Mouse (Mus musculus) forebrain, embryonic 10.5 days (tissue): ENCODE results near the gene Spint5. TPM values are rescaled to one million over a fixed set of nuclear protein-coding genes. Genes with fewer than 3 reads are reported as not detected.
A peak's percentile ranks its signal among the peaks of the same experiment; 100 is the strongest.

Source experiments
- DNase-seq: peaks from one replicate; pipeline ENCODE4 v3.0.0-alpha.2; 2017; ENCODE audit warnings: low spot score; ENCODE audit errors: extremely low spot score
- H3K27ac ChIP-seq: fragments of 300-500 bp; sonication (generic); 2 replicates; pipeline ENCODE4 v1.5.1; 2016; ENCODE audit warnings: mild to moderate bottlenecking
- H3K27me3 ChIP-seq: fragments of 300-500 bp; sonication (generic); 2 replicates; pipeline ENCODE4 v1.6.1; 2016; ENCODE audit warnings: mild to moderate bottlenecking; ENCODE audit not compliant: poor library complexity, severe bottlenecking
- H3K36me3 ChIP-seq: fragments of 300-500 bp; sonication (generic); replicated peaks from 2 replicates; pipeline ENCODE4 v1.6.1; 2016; ENCODE audit warnings: mild to moderate bottlenecking, moderate library complexity
- H3K4me1 ChIP-seq: fragments of 300-500 bp; sonication (generic); 2 replicates; pipeline ENCODE4 v1.6.1; 2016
- H3K4me3 ChIP-seq: fragments of 300-500 bp; sonication (generic); 2 replicates; pipeline ENCODE4 v1.5.1; 2016; ENCODE audit warnings: mild to moderate bottlenecking, moderate library complexity
- H3K9me3 ChIP-seq: fragments of 300-500 bp; sonication (generic); 2 replicates; pipeline ENCODE4 v1.6.1; 2016; ENCODE audit warnings: mild to moderate bottlenecking, moderate library complexity
- WGBS: fragments of 180-500 bp; shearing (Covaris S2); methylation state at CpG from one replicate; pipeline ENCODE4 v1.1.7; 2016; 5-methylcytosine and 5-hydroxymethylcytosine counted together
- polyA plus RNA-seq: library from polyadenylated mRNA; unstranded; fragments of >200 nt; fragmentation: Nextera tagmentation; extraction: Ambion mirVana; gene quantifications from 2 replicates; pipeline ENCODE4 v1.2.1, GENCODE M21; 2016

Gene Spint5
- polyA plus RNA-seq: not detected in 2 replicates

DNA sequence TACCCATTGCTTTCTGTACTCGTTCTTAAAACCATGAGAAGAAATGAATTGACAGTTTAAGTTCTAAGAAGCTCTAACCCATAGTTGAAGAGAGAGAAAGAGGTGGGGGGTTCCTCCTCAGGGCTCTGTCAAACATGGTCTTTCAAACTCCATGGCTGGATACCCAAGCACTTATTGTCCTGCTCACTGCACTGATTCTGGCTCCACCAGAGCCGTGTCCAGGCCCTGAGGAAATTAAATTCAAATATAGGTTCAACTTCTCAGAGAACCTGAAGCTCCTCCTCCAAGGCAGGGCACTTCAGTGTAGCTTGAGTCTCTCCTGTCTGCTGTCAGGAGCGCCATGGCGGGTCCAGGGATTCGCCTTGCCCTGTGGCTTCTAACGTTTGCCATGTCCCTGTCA lies at the start of gene Spint5:
Gene Spint5, plus strand, starts transcription at position 301 of the 400 bp plus-strand sequence.
- 77% methylated on average over 6 of the region's 6 CpGs for WGBS
- DNase-seq: no peak
- Histone ChIP-seq H3K4me3 (no peak within 1 kb of the TSS), H3K9me3 (no peaks in the 10 kb centered on the region), H3K27ac (no peak within 1 kb of the TSS), H3K36me3 (no peaks in the 10 kb centered on the region), H3K4me1 (no peaks in the 10 kb centered on the region), H3K27me3 (no peaks in the 10 kb centered on the region)

DNA sequence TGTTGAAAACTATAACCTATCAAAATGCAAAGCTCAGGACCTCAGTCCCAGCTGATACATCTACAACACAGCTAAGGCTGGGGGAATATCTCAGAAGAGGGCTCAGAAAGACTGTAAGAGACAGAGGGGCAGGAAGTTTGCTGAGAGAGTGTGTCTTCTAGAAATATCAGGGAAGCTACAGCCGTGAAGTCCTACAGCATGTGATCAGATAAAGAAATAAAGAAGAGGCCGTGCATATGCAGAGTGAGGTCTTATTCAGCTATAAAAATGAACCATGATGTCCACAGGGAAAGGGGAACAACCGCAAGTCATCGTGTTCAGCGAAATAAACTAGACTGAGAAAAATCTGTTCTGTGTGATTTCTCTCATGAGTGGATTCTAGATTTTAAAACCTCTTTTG lies 44.8 kb upstream of the Spint5 start:
- no peaks in the 10 kb centered on the region for H3K36me3 ChIP-seq

DNA sequence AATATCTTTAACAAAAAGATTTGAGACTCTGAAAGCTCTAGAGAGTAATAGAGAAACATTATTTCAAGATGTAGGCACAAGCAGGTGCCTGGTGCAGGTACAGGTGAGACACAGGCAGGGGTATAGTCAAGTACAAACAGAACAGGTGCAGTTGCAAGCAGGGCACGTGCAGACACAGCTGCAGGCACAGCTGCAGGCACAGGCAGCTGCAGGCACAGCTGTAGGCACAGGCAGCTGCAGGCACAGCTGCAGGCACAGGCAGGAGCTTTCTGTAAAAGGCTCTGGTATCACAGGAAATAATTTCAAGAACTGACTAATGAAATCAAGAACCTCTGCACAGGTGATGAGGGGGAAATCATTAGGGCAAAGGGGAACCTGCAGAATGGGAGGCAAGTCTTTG lies 44.2 kb upstream of the Spint5 start:
- WGBS: 46% methylated on average over 1 of the region's 1 CpGs
- H3K9me3 ChIP-seq: peaks cover 13% of the 10 kb centered on the region
- DNase-seq: no peak

More for the DNA sequence above, 44.8 kb upstream of the Spint5 start:
- no peaks in the 10 kb centered on the region for H3K4me1 ChIP-seq
- DNase-seq: no peak
- no peaks in the 10 kb centered on the region for H3K27me3 ChIP-seq
- peaks cover 13% of the 10 kb centered on the region for H3K9me3 ChIP-seq
- WGBS: 87% methylated on average over 5 of the region's 5 CpGs
- H3K4me3 ChIP-seq: no peak overlapping the region
- H3K27ac ChIP-seq: no peak overlapping the region

DNA sequence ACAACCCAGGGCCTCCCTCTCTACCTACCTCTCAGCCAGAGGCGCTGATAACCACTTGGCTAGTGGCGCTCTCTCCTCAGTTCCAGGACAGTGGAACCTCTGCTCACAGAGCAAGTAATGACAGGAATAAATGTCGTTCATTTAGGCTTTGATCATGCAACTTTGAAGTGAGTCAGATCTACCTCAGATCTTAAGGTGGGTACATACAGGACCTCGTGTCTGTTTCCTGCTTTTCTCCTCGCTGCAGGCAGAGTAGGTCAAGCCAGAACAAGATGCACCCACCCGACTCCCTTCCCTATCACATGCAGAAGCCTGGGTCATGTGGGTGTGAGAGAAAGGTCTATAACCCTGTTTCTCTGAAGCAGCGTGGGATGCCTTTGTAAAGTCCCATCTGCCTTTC lies 41.1 kb upstream of the Spint5 start, which contains the start of gene Wfdc11:
Gene Wfdc11, minus strand, starts transcription at position 101 of the 400 bp plus-strand sequence.
- no peak within 1 kb of the TSS for H3K4me3 ChIP-seq
- no peak within 1 kb of the TSS for H3K27ac ChIP-seq
- WGBS: 84% methylated on average over 7 of the region's 7 CpGs
- no peak for DNase-seq
- H3K36me3 ChIP-seq: no peaks in the 10 kb centered on the region
- H3K27me3 ChIP-seq: no peaks in the 10 kb centered on the region
- no peaks in the 10 kb centered on the region; the same call in 1 of the 2 replicates for H3K9me3 ChIP-seq
- H3K4me1 ChIP-seq: peaks cover 5% of the 10 kb centered on the region

More for the DNA sequence above, 44.2 kb upstream of the Spint5 start:
- no peaks in the 10 kb centered on the region for H3K4me1 ChIP-seq
- H3K27me3 ChIP-seq: no peaks in the 10 kb centered on the region
- no peak overlapping the region for H3K4me3 ChIP-seq
- no peaks in the 10 kb centered on the region for H3K36me3 ChIP-seq
- no peak overlapping the region for H3K27ac ChIP-seq

DNA sequence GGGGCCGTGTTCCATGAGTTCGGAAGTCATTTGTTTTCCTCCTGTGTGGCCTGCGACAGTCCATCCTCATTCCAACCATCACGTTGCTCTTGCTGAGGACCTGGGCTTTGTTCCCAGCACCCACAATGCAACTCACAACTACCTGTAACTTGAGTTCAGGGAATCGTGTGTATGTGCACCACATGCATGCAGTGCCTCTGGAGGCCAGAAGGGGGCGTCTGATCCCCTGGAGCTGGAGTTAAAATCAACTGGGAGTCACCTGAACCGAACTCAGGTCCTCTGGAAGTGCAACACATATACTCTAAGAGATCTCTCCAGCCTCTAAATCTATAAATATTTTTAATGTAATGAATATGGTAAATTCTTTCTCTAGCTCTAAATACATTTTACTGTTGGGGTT lies 39.0 kb upstream of the Spint5 start:
- Histone ChIP-seq H3K4me1 (peaks cover 10% of the 10 kb centered on the region), H3K9me3 (no peaks in the 10 kb centered on the region), H3K27me3 (no peaks in the 10 kb centered on the region), H3K36me3 (no peaks in the 10 kb centered on the region), H3K27ac (no peak overlapping the region), H3K4me3 (no peak overlapping the region)
- WGBS: 76% methylated on average over 7 of the region's 7 CpGs
- no peak for DNase-seq

DNA sequence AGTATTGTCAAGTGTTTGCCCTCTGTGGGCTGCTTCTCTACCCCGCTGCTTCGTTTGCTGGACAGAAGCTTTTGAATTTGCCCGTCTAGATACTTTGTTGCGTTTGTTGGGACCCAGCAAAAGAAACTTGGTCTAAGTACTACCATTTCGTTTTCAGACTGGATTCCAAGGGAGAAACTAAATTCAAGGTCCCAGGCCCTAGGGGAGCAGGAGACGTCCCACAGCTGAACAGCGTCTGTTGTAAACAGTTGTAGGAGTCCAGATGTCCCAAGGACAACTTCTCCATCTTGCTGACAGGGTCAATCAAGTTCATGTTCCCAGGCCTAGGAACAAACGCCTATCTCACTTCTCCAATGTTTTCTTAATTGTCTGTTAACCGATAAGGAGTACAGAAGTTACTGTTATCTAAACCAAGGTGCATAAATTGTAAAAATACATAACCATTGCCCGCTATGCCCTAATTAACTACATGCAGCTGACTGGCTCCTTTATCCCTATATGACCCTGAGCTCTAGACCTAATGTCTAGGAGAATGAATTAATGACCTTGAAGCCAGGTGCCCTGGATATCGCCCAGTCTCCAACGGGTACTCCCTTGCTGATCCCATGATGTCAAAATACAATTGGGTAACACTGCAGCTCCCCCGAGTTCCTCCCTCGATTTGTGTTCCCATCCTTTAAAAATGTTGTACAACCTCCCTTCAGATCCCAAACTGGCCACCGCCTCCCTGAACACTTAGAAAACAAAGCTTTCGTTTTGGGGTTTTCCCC lies 38.0 kb upstream of the Spint5 start:
- WGBS: 89% methylated on average over 16 of the region's 16 CpGs
- H3K27ac ChIP-seq: no peak overlapping the region
- no peak for DNase-seq
- no peaks in the 10 kb centered on the region for H3K9me3 ChIP-seq
- no peaks in the 10 kb centered on the region for H3K27me3 ChIP-seq
- H3K4me1 ChIP-seq: peaks cover 10% of the 10 kb centered on the region
- no peaks in the 10 kb centered on the region for H3K36me3 ChIP-seq
- H3K4me3 ChIP-seq: no peak overlapping the region

DNA sequence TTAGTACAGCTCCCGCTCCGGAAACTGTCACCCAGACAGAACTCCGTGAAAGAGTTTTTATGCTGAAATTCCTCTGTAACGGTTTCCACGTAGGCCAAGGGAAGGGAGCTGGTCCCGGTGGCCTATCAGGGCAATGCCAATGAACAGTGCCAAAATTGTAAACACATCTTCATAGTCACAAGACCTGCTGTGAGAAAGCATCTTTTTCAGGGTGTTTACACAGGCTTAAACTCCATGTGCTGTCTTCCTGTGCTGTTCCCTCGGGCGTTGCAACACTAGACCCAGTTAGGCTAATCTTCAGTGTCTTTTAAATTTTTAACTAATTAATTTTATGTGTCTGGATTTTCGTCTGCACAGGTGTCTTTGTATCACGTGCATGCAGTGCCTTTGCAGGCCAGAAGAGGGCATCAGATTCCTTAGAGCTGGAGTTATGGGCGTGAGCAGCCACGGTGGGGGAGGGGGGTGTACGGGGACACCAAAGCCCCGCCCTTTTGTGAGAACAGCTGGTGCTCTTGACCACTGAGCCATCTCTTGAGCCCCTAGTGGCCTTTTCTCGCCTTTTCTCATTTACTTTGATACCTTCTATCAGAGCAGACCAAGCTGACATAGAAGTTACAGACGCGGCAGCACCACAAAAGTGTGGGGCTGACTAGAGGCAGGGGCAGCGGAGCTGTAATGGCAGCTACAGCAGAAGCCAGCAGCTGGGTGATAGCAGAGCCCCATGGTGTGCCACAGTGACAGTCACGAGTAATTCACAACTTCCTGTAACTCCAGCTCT lies 36.1 kb upstream of the Spint5 start:
- Histone ChIP-seq H3K27ac (0 out of 2 replicates have a peak overlapping the region, but pooled peaks have one; percentile 35), H3K36me3 (no peaks in the 10 kb centered on the region), H3K27me3 (no peaks in the 10 kb centered on the region), H3K9me3 (no peaks in the 10 kb centered on the region), H3K4me1 (peaks cover 10% of the 10 kb centered on the region), H3K4me3 (peak overlapping the region; percentile 44)
- 28% methylated on average over 19 of the region's 19 CpGs for WGBS
- peak; percentile 79 for DNase-seq

DNA sequence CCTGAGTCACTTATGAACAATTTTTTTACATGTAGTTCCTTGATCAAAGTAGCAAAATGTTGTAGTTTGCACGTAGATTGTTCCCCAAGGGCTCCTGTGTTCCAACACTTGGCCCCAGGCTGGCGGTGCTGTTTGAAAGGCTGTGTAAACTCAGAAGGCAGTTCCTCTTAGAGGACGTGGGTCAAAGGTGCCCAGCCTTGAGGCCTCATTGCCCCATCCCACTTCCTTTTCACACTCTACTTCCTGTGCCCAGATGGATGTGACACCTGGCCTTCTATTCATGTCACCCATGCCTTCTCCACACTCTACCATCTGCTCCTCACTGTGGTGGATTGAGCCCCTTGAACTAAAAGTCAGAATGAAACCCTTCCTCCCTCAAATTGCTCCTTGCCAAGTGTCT lies 35.2 kb upstream of the Spint5 start:
- no peaks in the 10 kb centered on the region for H3K9me3 ChIP-seq
- no peak overlapping the region for H3K27ac ChIP-seq
- H3K4me1 ChIP-seq: peaks cover 10% of the 10 kb centered on the region
- no peak for DNase-seq
- no peaks in the 10 kb centered on the region for H3K36me3 ChIP-seq
- 71% methylated on average over 3 of the region's 3 CpGs for WGBS
- no peaks in the 10 kb centered on the region for H3K27me3 ChIP-seq
- H3K4me3 ChIP-seq: no peak overlapping the region

DNA sequence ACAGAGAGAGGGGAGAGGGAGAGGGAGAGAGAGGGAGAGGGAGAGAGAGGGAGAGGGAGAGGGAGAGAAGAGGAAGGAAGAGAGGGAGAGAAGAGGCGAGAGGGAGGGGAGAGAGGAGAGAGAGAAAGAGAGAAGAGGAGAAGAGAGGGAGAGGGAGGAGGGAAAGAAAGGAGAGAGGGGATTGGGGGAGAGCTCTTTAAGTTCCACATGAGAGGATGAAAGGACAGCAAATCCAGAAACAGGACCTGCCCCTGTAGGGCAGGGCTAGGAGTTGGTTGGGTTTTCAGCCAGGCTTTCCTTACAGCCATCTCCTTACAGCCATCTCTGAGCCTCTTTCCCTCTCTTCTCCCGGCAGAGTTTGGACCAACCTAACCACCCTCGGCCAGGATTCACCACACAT lies 30.3 kb upstream of the Spint5 start, which contains the start of gene Wfdc13:
Gene Wfdc13, plus strand, starts transcription at position 301 of the 400 bp plus-strand sequence.
- no peaks in the 10 kb centered on the region for H3K9me3 ChIP-seq
- H3K36me3 ChIP-seq: no peaks in the 10 kb centered on the region
- DNase-seq: no peak
- H3K4me3 ChIP-seq: no peak within 1 kb of the TSS
- no peak within 1 kb of the TSS for H3K27ac ChIP-seq
- H3K4me1 ChIP-seq: no peaks in the 10 kb centered on the region
- 69% methylated on average over 3 of the region's 3 CpGs for WGBS
- no peaks in the 10 kb centered on the region for H3K27me3 ChIP-seq

DNA sequence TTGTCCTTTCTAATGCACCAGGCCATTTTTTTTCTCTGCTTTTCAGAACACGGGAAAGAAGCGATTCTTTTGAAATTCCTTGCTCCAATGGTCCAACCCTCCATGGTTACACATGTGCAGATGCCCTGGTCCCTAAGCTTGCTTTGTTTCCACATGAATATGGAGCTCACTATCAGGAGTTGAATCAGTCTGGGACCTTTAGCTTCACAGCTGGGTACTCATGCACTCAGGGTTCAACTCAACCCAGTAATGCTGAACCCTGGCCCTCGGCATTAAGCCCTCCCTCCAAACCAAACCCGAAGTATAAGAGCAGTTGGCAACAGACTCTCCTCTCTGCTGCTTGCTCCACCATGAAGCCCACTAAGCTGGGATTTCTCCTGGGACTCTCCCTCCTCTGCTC lies 16.9 kb upstream of the Spint5 start, which contains the start of gene Spint4:
Gene Spint4, plus strand, starts transcription at position 301 of the 400 bp plus-strand sequence.
- no peak within 1 kb of the TSS for H3K4me3 ChIP-seq
- no peaks in the 10 kb centered on the region for H3K4me1 ChIP-seq
- 89% methylated on average over 4 of the region's 4 CpGs for WGBS
- no peaks in the 10 kb centered on the region for H3K27me3 ChIP-seq
- H3K9me3 ChIP-seq: no peaks in the 10 kb centered on the region
- H3K36me3 ChIP-seq: no peaks in the 10 kb centered on the region
- DNase-seq: no peak
- no peak within 1 kb of the TSS for H3K27ac ChIP-seq

DNA sequence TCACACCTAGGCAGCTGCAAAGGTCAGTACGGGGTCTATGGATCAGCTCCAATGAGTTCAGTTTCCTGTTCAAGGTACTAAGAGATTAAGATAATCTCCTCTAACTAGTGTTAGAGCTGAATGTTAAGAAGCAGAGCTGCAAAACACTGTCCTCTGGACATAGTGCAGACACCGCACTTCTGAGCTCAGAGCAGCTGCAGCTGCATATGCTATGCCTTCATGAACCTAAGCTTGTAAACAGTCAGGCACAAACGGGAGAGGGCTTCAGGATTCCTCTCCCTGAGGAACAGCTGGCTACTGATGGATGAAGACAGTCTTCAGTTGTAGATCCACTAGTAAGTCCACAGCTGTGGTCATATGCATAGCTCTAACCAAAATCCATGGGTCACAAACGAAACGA lies 14.1 kb upstream of the Spint5 start:
- no peak for DNase-seq
- no peaks in the 10 kb centered on the region for H3K27me3 ChIP-seq
- no peaks in the 10 kb centered on the region for H3K9me3 ChIP-seq
- WGBS: 83% methylated on average over 5 of the region's 5 CpGs
- H3K4me1 ChIP-seq: no peaks in the 10 kb centered on the region
- H3K27ac ChIP-seq: no peak overlapping the region
- no peak overlapping the region for H3K4me3 ChIP-seq
- no peaks in the 10 kb centered on the region for H3K36me3 ChIP-seq

DNA sequence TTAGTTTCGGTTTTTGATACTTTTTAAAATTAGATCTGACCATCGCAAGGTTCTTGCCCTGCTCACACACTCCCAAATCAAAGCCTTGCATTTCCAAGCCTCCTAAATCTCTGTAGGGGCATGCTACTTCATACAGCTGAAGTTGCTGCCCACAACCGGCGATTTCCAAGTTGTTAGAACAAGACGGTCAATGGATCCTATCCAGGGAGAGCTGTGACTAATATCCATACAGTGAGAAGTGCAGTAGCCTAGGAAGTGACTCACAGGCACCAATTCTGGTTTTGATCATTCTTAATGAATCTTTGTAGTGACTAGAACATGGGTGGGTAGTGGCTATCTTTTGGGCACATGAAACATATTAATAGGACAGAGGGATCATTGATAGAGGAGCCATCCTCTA lies 13.3 kb upstream of the Spint5 start:
- no peaks in the 10 kb centered on the region for H3K36me3 ChIP-seq
- no peaks in the 10 kb centered on the region for H3K9me3 ChIP-seq
- no peak for DNase-seq
- H3K4me3 ChIP-seq: no peak overlapping the region
- no peaks in the 10 kb centered on the region for H3K27me3 ChIP-seq
- H3K27ac ChIP-seq: no peak overlapping the region
- no peaks in the 10 kb centered on the region for H3K4me1 ChIP-seq
- 93% methylated on average over 5 of the region's 5 CpGs for WGBS

DNA sequence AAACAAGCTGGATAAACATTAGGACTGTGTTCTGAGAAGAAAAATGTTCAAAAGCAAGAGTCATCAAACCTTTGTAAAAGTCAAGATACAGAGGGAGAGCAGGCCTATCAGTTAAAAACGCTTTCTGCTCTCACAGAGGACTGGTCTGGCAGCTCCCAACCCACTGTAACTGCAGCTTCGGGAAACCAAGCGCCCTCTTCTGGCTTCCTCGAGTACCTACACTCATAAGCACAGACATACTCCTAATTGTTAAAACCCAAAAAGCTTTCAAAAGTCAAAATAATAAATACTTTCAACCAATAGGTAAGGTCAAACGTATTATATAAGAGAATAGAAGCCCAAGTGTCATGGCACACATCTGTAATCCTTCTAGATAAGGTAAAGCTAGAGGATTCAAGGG lies 10.9 kb upstream of the Spint5 start:
- no peak for DNase-seq

More for the DNA sequence above, 10.9 kb upstream of the Spint5 start:
- Histone ChIP-seq H3K27me3 (no peaks in the 10 kb centered on the region), H3K36me3 (no peaks in the 10 kb centered on the region), H3K4me3 (no peak overlapping the region), H3K4me1 (no peaks in the 10 kb centered on the region), H3K9me3 (no peaks in the 10 kb centered on the region), H3K27ac (no peak overlapping the region)
- 76% methylated on average over 5 of the region's 5 CpGs for WGBS
